Mouse (Mus musculus): ENCODE results near the gene 1700008O03Rik. TPM values are rescaled to one million over a fixed set of nuclear protein-coding genes. Genes with fewer than 3 reads are reported as not detected.

Gene 1700008O03Rik
- total and polyA plus RNA-seq, 3 experiments = 0.95 TPM; not detected in 2

DNA sequence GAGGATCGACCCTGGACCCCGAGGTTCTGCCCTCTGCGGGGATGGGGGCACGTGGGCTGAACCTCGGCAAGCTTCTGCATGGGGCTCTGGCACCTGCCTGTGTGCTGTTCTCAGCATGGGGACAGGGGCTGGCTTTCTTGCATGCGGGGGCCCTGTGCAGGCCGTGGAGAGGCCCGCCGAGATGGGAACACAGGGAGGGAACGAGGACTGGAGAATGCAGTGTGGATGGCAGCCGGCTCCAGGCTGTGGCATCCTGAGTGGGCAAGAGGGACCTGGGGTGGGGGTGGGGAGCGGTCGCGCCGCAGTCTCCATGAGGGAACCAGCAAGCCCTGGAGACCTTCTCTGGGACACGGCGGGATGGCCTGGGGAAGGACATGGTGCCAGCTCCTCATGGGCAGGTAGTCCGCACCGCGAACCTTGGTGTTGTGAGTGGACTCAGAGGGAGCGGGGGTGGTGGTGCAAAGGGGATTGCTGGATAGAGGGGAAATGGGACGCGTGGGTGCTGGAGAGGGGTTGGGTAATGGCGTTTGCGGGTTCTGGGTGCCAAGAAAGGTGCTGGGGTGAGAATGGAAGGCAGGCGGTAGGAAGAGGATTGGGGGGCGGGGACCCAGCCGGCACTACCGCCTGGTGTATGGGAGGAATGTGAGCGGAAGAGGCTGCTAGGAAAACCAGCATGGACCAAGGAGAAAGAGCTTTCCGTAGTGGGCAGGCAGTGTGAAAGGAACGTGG, 48.3 kb downstream of the 1700008O03Rik start:
- peaks cover 0 to 5% of the 10 kb centered on the region in 2 experiments; a peak in 2 of 4 replicates for H3K36me3 ChIP-seq (ENCODE audit: control insufficient read depth in 1 of 2, insufficient read depth in 2 of 2, low read length in 2 of 2)
- H3K9ac ChIP-seq (ENCODE audit: control insufficient read depth, low read depth, low read length, poor library complexity, severe bottlenecking) = no peak overlapping the region
- DNase-seq (ENCODE audit: low read depth, low spot score) = no peak
- no peaks in the 10 kb centered on the region for H3K79me2 ChIP-seq (ENCODE audit: control insufficient read depth, insufficient read depth, low read length, poor library complexity)
- no peaks in the 10 kb centered on the region for H3K9me3 ChIP-seq (replicated peaks; ENCODE audit: insufficient read depth, low read length)
- peaks cover 2 to 9% of the 10 kb centered on the region in 2 experiments; a peak in 2 of 4 replicates for H3K4me1 ChIP-seq (ENCODE audit: control insufficient read depth in 1 of 2, insufficient read depth in 2 of 2, low read length in 2 of 2)
- no peak overlapping the region for H3K27ac ChIP-seq (ENCODE audit: control insufficient read depth, low read depth, low read length)
- TF ChIP-seq TAL1 (IDR thresholded peaks at IDR 0.05; ENCODE audit: low read length) (no peak), SIN3A (IDR thresholded peaks at IDR 0.05; ENCODE audit: low read length) (no peak), ZNF384 (IDR thresholded peaks at IDR 0.05; ENCODE audit: low read depth, low read length) (no peak), KAT2A (conservative IDR thresholded peaks at IDR 0.05; ENCODE audit: low read depth, low read length) (no peak), CHD1 (IDR thresholded peaks at IDR 0.05; ENCODE audit: low read depth, low read length) (no peak), MXI1 (IDR thresholded peaks at IDR 0.05; ENCODE audit: low read depth, low read length) (no peak), TBP (IDR thresholded peaks at IDR 0.05; ENCODE audit: low read depth, low read length) (no peak), GABPA (IDR thresholded peaks at IDR 0.05; ENCODE audit: low read depth, low read length) (no peak), MYC (IDR thresholded peaks at IDR 0.05; ENCODE audit: low read depth, low read length) (no peak), JUND (IDR thresholded peaks at IDR 0.05; ENCODE audit: low read depth, low read length) (no peak), GATA1 (IDR thresholded peaks at IDR 0.05; ENCODE audit: low read depth, low read length) (no peak), MAX (IDR thresholded peaks at IDR 0.05; ENCODE audit: low read length) (no peak), TCF12 (IDR thresholded peaks at IDR 0.05; ENCODE audit: low read depth, low read length) (no peak), MAZ (IDR thresholded peaks at IDR 0.05; ENCODE audit: low read depth, low read length) (no peak), MYB (IDR thresholded peaks at IDR 0.05; ENCODE audit: low read depth, low read length) (no peak), USF1 (IDR thresholded peaks at IDR 0.05; ENCODE audit: low read depth, low read length) (no peak), POLR2AphosphoS2 (IDR thresholded peaks at IDR 0.05; ENCODE audit: low read length) (no peak)
- H3K4me3 ChIP-seq (ENCODE audit: control insufficient read depth in 1 of 2, insufficient read depth in 1 of 2, low read depth in 2 of 2, low read length in 2 of 2) = no peak overlapping the region
- no peaks in the 10 kb centered on the region for H3K27me3 ChIP-seq (ENCODE audit: control insufficient read depth in 1 of 2, insufficient read depth in 2 of 2, low read length in 2 of 2)

DNA sequence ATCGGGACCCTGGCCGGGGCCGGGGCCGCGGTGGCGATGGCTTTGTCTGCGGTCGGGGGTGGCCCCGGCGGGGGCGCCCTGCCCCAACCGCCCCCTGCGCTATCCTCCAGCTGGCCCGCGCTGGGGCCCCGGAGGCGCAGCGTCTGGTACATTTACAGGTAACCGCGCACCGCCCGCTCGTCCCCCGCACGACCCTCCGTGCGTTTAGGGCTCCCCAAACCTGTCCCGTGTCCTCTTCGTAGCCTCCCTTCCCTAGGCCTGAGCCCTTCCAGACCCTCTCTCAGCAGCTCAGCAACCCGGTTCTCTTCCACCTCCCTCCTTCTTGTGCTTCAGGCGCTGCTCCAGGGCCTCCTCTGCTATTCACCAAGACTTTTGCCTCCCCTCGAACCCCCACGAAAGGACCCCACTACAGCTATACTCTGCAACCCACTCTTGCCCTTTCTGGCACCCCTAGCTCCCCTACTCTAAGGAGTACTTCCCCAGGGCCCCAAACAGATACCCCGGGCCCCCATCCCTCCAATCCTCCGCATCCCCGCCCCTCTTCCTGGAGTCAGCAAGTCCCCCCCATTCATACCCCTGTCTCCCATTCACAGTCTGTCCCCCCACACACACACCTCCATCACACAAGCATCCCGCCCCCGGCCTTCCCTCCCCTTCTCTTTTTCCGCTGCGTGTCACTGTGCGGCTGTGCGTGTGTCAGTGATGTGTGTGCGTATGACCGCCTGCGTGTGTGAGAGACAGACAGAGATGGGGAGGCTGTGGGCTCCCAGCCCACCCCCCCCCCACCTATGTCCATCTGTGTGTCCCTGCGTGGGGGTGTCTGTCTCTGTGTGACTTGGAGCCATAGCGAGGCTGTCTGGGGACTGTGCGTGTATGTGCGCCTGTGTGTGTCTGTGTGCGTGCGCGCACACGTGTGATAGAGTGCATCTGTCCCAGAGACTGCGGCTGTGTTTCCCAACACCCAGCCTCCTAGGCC, 49.3 kb downstream of the 1700008O03Rik start:
- Histone ChIP-seq H3K4me1 (ENCODE audit: control insufficient read depth in 1 of 2, insufficient read depth in 2 of 2, low read length in 2 of 2) (peaks cover 2% of the 10 kb centered on the region in 2 experiments; a peak in 2 of 4 replicates), H3K27me3 (ENCODE audit: control insufficient read depth in 1 of 2, insufficient read depth in 2 of 2, low read length in 2 of 2) (no peaks in the 10 kb centered on the region), H3K9ac (ENCODE audit: control insufficient read depth, low read depth, low read length, poor library complexity, severe bottlenecking) (no peak overlapping the region), H3K9me3 (replicated peaks; ENCODE audit: insufficient read depth, low read length) (no peaks in the 10 kb centered on the region), H3K79me2 (ENCODE audit: control insufficient read depth, insufficient read depth, low read length, poor library complexity) (no peaks in the 10 kb centered on the region), H3K27ac (ENCODE audit: control insufficient read depth, low read depth, low read length) (no peak overlapping the region), H3K4me3 (ENCODE audit: control insufficient read depth in 1 of 2, insufficient read depth in 1 of 2, low read depth in 2 of 2, low read length in 2 of 2) (no peak overlapping the region), H3K36me3 (ENCODE audit: control insufficient read depth in 1 of 2, insufficient read depth in 2 of 2, low read length in 2 of 2) (peaks cover 0 to 2% of the 10 kb centered on the region in 2 experiments; a peak in 1 of 4 replicates)
- TF ChIP-seq GATA1 (IDR thresholded peaks at IDR 0.05; ENCODE audit: low read depth, low read length) (no peak), CHD2 (IDR thresholded peaks at IDR 0.05; ENCODE audit: low read length) (no peak), UBTF (IDR thresholded peaks at IDR 0.05; ENCODE audit: borderline replicate concordance, insufficient read depth, low read depth, low read length) (no peak), HCFC1 (IDR thresholded peaks at IDR 0.05; ENCODE audit: low read depth, low read length) (no peak), MAZ (IDR thresholded peaks at IDR 0.05; ENCODE audit: low read depth, low read length) (no peak), USF2 (IDR thresholded peaks at IDR 0.05; ENCODE audit: borderline replicate concordance in 1 of 2, insufficient read depth in 1 of 2, low read depth in 1 of 2, low read length in 2 of 2) (no peak), EP300 (IDR thresholded peaks at IDR 0.05; ENCODE audit: low read depth in 1 of 2, low read length in 2 of 2) (no peak)
- DNase-seq (ENCODE audit: low read depth, low spot score) = no peak
